Mouse (Mus musculus) heart, adult 11 months (tissue): ENCODE results near the gene 9930111J21Rik2.
"Not testable (repeated sequence)": the region's sequence is repeated elsewhere in the genome, so short reads cannot be mapped to it uniquely, and the experiment has no call there.

Source experiments
- DNase-seq: peaks from one replicate; pipeline ENCODE4 v3.0.0; 2022

Gene 9930111J21Rik2

DNA sequence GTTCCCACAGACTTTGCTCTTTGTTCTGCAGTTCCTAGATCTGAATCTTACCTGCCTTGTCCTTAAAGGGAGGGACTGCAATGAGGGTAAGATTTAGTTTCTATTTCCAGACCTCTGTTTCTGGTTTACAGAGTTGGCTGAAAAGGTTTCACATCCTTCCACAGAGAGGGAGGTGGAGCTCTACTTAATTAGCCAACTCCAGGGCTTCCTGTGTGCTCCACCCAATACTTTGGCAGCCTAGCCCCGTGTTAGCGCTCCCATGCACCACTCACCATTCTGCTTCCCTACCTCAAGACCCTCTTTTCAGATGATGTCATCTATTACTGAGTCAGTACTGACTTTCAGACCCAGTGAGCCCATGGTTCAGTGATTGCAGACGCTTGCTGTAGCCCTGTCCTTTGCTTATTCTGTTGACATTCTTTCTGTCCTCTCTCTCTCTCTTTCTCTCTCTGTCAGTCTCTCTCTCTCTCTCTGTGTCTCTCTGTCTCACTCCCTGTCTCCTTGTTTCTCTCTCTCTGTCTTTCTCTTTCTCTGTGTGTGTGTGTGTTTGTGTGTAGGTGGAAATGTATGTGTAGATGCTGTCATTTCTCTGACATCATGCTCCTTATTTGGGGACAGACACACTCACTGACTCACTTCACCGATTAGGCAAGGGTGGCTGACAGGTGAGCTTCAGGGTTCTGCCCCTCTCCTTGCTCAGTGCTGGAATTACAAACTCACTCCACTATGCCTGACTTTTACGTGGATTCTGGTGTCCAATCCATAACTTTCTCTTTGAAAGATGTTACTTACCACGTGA, at the start of gene 9930111J21Rik2:
Gene 9930111J21Rik2, minus strand, starts transcription at position 150 of the 799 bp plus-strand sequence.
- not testable (repeated sequence) for DNase-seq

DNA sequence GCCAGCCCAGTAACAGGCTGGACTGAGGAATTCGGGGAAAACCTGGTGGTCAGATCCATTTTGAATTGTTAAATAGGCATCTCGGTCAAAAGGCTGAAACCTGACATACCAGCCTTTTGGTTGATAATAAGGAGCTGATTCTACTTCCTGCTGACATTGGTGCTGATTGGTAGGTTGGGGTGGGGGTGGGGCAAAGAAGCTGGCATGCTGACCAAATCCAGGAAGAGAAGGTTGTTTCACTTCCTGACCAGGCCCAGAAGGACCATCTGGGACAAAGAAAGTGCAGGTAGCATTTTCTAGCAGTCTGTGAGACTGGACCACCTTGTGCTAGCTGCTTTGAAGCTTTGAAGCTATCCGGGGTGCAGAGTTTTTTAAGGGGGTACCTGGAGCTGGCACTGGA, 49.4 kb upstream of the 9930111J21Rik2 start:
- DNase-seq: peak; percentile 81

DNA sequence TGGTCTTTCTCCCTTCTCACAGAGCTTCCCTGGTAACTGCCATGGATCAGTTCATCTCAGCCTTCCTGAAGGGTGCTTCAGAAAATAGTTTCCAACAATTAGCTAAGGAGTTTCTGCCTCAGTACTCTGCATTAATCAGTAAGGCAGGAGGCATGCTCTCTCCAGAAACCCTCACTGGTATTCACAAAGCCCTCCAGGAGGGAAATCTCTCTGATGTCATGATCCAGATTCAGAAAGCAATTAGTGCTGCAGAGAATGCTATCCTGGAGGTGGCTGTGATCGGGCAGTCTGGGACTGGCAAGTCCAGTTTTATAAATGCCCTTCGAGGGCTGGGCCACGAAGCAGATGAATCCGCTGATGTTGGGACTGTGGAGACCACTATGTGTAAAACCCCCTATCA, 44.3 kb upstream of the 9930111J21Rik2 start:
- peak; percentile 81 for DNase-seq

DNA sequence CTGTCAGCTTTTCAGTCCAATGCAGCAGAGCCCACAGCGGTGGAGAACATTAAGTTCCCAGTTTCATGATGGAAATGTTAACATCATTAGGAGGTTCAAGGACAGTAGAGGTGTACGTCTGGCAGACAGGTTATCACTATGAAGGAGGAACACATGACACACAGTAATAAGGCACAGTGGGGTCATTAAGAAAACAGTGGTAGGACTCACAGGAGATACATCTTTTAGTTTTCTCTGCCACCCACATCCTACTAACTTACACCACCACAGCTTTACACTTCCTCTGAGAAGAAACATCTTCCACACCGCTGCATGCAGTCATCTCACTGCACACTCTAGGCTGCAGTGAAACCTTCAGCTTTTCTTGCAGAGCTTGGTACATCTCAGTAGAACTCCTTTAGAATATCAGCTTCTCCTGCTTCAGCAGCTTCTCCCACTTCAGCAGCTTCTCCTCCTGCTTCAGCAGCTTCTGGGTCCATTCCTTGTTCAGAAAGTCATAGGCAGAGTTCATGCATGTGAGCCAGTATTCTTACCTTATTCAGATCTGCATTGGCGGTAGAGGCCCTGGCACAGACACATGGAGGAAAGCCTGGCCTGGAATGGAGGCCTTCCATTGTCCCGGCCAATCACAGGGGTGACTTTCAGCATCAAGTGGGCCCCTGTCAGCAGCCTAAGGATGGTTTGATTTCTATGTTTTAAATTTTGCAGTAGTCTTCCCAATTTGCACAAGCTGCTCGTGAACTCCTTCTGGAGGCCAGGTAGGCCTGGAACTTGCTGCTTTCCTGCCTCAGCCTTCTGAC, 43.0 kb upstream of the 9930111J21Rik2 start:
- peak; percentile 86 for DNase-seq

DNA sequence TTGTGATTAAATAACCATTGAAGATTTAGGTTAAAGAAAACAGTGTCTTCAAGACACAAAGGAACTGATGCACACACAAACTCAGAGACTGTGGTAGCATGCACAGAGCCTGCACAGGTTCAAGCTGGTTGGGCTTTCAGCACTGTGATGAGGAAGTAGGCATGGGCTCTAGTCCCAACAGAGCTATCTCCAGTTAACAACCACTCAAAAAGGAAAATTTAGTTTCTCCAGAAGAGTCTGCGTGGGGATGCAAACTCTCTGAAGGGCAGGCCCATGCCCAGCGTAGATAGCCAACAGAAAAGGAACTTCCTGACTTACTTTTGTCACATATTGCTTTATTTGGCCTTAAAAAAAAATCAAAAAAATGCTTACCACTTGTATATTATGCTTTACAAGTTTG, 41.7 kb upstream of the 9930111J21Rik2 start:
- peak; percentile 76 for DNase-seq

DNA sequence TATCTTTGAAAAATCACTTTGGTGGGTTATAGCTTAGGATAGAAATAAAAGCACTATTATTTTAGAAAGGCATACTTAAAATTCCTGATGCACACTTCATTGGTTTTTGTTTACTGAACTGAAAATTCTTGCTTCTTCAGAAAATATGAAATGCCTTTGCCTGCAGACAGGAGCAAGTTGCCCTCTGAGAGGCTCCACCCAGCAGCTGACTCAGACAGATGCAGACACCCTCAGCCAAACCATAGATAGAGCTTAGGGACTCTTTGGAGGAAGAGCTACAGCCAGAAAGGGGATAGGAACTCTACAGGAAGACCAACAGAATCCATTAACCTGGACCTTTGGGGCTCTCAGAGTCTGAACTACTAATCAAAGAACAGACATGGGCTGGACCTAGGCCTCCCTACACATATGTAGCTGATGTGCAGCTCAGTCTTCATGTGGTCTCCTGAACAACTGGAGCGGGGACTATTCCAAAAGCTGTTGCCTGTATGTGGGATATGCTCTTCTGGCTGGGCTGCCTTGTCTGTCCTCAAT, 41.1 kb upstream of the 9930111J21Rik2 start:
- DNase-seq: peak; percentile 88

DNA sequence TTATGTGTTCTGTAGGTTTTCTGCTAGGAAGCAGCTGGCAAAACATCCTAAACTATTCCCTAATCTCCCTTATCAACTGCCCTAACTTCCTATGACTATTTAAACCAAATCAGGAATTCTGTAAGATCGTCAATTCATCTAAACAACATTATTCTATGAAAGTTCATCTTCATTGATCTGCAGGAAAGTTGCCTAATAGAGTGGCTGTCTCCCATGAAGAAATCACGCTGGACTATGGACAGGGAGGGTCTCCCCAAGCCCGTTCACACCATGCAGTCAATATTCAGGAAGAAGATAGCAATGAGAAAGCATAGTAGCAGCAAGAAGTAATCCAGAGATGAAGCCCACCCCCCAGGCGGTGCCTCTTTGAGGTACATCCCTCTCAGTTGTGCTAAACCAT, 40.1 kb upstream of the 9930111J21Rik2 start:
- peak; percentile 24 for DNase-seq

DNA sequence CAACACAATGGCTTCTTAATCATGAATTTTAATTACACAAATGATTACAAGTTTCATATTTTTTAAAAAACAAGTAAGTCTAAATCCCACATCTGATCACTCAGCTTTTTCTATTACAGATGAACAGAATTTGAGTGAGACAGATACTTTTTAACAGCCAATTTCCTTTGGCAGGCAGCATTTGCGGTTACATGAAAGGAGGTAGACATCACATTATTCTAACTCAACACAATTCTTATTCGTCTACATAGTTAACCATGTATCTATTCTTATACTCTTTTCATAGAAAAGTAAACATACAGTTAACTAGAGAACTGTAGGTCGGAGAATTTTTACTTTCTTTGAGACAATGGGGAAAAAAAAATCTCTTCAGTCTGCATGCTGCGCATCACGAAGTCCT, 39.5 kb upstream of the 9930111J21Rik2 start:
- peak; percentile 11 for DNase-seq

DNA sequence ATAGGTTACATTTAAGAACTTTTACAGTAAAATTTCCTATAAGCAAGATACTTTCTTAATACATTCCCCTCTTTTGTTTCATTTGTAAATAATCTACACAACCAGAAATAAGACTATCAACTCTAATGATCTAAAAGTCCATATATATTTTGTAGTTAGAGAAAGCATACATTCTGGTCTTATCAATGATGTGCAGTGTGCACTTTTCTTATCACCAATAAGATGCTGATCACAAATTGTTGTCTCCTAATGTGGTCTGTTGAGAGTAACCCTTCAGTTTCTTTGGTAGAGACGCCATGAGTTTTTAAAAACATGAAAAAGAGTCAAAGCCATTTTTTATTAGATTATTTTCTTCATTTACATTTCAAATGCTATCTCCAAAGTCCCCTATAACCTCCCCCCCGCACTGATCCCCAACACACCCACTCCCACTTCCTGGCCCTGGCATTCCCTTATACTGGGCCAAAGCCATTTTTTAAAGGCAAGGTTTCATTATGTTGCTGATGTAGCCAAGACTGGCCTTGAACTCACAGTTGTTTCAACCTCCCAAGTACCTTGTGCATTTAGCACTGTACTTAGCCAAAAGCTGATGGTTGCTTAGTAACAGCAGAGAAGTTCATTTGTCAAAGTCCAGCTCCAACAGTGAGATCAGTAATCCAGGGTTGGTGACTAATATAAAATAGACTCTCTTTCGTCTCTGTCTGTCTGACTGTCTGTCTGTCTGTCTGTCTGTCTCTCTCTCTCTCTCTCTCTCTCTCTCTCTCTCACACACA, 38.9 kb upstream of the 9930111J21Rik2 start:
- DNase-seq: peak; percentile 44

DNA sequence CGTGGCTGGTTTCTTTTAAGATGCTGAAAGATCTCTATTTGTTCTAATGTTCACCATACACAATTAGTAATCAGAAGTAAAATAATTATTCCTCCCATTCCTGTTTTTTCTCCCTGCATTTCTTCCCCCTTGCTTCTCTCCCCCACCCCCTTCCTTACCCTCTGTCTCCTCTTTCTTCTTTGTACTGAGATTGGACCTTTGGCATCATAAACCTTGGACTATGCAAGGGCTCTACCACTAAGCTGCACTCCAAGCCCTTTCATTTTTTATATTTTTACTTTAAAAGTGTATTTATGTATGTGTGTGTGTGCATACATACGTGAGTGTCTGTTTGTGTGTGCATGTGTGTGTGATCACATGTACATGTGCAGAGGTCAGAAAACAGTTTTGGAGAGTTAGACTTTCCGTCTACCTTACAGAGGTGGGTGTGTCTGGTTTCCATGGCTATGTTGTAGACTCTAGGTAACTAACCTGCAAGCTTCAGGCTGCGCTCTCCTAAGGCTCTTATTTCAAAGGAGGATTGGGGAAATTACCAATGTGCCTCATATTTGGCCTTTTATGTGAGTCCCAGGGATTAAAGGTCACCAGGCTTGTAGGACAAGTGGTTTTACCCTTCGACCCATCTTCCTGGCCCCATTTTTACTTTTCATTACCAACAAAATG, 38.1 kb upstream of the 9930111J21Rik2 start:
- peak; percentile 31 for DNase-seq

DNA sequence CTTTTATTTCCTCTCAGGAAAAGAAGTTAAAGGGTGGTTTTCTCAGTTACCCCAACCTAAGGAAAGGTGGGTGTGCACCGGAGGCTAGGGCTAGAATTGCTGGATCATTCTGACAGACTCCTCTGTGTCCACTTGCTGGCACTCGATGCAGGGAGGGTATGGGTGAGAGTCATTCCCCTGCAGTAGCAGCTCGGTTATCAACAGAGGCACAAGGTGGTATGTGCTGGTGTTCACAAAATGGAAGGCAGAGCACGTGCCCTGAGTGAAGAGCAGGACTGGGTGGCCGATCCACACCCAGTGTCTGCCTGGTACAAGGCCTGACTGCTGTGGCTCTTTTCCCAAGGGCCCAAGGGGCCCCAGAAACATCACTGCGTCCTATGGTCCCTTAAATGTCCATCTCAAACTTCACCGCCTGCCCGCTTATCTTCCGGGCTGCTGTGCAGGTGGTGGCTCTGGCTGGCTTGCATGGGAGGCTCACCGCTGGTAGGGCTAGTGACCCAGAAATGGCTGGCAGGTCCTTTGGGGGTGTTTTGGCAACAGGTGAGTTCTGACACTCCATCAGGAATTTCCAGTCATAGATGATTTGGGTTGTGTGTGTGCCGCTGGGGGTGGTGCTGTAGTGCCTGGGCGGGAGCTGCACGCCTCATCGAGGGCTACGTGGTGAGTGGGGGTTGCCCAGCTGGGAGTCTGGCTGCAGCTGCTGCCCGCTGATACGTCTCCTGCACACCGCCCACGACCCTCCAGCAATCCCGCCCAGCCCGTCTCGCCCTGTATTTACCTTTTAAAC, 37.0 kb upstream of the 9930111J21Rik2 start:
- peak; percentile 95 for DNase-seq

DNA sequence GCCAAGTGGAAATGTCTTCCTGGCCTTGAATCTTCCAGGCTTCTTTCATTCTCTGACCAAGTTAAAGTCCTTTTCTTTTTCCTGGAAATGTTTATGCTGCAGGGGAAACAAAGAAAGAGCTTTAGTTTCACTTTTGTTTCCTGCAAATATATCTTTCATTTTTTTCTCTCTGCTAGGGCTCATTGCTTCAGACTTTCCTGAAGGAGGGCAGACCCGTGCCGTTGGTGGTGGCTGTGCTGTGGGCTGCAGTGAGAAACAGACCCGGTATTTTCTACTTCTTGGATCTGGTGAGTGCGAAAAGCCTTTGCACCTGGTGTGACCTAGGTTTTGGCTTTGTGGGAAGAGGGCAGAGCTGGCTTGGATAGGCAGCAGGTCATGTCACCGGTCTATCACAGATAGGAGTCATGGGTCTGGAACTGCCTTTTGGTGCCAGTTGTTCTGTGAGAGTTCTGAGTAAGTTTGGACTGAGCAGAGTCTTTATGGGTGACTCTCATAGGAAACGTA, 35.9 kb upstream of the 9930111J21Rik2 start:
- peak; percentile 90 for DNase-seq

DNA sequence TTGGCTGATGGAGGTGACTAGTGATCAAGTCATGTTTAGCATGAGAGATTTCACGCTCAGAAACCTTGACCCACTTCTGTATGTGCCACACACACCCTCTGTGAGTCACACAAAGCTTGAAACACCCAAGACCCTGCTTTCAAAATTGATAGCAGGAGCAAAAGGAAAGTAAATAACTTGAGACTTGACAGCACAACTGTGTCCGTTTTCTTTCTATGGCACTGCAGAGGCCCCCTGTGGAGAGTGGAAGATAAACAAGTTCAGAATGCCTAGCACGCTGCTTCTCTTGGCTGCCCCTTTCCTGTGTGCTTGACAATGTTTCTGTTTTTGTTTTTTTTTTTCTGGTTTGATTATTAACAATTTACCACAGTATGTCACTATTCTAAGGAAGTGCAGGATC, 33.8 kb upstream of the 9930111J21Rik2 start:
- peak; percentile 87 for DNase-seq

DNA sequence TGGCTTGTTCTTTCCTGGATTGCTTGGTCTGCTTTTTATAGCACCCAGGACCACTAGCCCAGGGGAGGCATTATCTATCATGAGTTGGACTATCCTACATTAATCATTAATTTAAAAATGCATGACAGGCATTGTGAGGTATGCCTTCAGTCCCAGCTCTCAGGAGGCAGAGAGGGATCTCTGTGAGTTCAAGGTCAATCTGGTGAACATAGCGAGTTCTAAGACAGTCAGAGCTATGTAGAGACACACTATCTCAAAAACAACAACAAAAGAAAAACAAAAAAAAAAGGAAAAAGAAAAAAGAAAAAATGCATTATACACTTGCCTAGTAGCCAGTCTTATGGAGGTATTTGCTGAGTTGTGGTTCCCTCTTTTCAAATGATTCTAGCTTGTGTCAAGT, 33.3 kb upstream of the 9930111J21Rik2 start:
- DNase-seq: peak; percentile 71

DNA sequence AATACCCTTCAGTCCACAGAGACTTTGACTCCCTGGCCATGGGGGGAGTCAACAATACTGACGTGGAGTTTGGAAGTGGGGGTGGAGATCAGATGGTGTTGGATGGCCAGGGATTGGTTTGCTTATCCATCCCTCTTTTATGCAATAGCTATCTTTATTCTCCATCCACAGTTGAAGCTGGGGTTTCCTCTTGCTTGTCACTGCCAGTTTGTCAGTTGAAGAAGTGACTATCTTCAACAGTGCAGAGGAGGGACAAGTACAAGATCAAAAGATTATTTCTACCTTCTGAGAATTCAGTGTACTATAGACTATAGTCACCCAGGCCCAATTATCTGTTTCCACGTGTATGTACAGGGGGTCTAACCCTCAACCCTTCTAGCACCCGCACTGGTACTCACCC, 32.8 kb upstream of the 9930111J21Rik2 start:
- peak; percentile 79 for DNase-seq

DNA sequence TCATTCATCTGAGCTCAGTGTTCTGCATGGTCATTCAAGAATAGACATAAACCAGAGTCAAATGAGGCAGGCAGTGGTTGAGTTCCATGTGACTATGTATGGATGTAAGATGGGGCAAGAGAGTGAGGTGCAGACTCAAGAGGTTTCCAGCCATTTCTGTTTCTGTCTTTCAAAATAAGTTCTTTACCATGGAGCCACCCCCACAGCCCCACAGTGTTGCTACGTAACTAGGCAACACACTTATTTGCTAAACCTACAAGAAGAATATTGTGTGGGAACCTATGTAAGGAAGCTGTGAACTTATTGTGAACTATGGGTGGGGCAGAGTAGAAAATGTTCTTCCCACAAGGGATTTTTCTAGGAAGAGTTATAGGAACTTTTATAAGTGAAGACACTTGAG, 32.1 kb upstream of the 9930111J21Rik2 start:
- DNase-seq: peak; percentile 84

DNA sequence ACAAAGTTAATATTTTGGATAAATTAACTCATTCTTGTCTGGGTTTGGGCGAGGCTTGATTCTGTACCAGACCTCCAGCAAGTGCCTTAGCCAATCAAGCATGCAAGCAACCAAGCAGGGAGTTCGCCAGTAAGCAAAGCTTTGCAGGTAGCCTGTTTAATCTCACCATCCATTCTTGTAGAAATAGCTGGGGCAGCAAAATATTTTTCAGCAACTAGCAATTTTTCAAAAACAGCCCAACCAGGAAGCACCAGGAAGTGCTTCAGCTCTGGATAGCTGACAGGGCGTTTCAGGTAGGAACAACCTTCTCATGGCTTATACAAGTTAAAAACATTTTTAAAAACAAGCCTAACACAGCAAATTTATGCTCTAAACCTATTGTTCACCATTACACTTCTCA, 30.8 kb upstream of the 9930111J21Rik2 start:
- peak; percentile 88 for DNase-seq

DNA sequence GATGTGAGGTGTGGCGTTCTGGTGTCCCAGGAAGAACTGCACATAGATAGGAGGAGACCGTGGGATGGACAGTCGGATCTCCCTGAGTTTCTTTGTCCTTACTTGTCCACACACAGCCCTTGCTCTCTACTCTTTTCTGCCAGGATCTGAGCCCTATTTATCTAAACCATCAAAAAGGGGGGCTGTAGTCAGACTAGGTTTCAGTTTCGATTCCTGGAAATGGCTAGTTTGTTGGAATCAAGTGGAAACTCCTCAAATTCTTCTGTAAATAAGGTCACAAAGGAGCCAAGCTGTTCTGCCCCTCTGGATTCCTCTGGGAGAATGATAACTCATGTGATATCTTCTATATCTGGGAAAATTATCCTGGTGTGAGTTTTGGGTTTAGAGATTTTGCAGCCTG, 30.3 kb upstream of the 9930111J21Rik2 start:
- peak; percentile 83 for DNase-seq

DNA sequence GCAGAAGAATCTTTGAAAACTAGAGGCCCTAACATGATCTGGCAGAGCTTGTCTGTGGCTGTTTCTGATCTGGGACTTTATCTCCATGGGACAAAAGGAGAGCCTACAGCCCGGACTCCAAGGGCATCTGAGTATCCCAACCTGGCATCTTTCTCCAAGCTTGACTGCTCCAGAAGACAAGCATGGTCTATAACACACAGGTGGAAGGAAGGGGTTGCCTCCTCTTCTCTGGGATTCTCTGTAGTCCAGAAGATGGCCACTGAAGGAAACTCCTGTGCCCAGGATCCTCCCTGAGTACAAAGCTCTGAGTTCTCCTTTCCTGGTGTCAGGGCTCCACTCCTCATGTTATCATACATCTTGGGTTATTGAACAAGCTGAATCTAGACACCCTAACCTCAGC, 29.6 kb upstream of the 9930111J21Rik2 start:
- DNase-seq: peak; percentile 82

DNA sequence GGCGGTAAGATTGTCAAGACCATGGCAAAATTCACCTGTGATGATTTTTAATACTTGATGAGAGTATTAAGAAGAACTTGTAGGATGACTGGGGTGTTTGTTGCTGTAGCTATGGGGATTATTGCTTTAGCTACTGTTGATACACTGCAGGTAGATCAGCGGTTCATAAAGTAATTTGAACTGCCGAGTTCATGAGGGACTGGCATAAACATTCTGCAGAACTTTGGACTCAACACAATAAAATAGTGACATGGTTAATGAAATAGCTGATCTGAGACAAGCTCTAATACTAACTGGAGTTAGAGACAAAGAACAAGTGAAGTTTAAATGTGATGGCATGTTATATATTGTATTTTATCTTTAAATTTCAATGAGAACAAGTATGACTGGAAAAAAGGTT, 27.7 kb upstream of the 9930111J21Rik2 start:
- peak; percentile 42 for DNase-seq

DNA sequence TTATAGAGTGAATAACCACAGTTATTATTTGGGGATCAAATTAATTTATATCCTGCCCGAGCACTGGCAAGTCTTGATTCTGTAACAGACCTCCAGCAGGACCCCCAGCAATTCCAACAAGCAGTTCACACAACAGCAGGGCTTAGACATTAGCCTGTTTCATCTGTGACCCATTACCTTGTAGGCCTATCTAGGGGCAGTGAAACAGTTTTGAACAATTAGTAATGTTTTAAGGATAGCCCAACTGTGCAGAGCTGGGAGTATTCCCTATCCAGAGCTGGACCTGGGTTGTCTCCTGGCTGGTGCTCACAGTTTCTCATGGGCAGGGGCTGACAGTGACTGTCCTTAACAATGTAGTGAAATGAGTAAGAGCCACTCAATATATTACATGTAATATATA, 26.0 kb upstream of the 9930111J21Rik2 start:
- DNase-seq: peak; percentile 57
